11 mouse cellular contexts compared by ENCODE assay signal in genomic region chr7:58743362-58744320, GRCm38 (mm10).
A peak's percentile ranks its signal among the peaks of the same experiment; 100 is the strongest.
DNase-seq lines count a peak whose midpoint lies in the region; ATAC-seq and TF ChIP-seq lines count a peak whose summit lies in the region.
"Had no signal": no experiment of that assay in that cellular context is flagged by ENCODE, and none has a peak within 500 bp of the region (broad histone marks: within the 10 kb centered on the region; RNA-seq: fewer than 3 reads in every experiment).

No protein-coding gene starts in this region.

- peak; percentile 66 for TF ChIP-seq CTCF in gastrocnemius, adult 2 months (IDR thresholded peaks at IDR 0.05)
- TF ChIP-seq CTCF in Patski (IDR thresholded peaks at IDR 0.05): peak; percentile 64

- CTCF ChIA-PET in Patski (lab: Charles Lee): interaction anchor here (0.8 to 2.4 kb wide), 8 partner anchors 11 to 84 kb away, joined by 3 to 9 read pairs (median 4); no protein-coding TSS in a partner anchor

- POLR2A ChIA-PET in Patski (lab: Charles Lee): no interaction called here

- no peak overlapping the region for H3K4me3 ChIP-seq in gastrocnemius, adult 2 months

- in situ Hi-C loops in Patski (cut with MboI; ENCODE audit: low pct_unique_long_range_greater_than_20kb): loop anchor here (10.0 to 25.0 kb wide), 3 partner anchors 89 to 494 kb away; partner anchors contain the start of genes Atp10a and Ube3a

- no peaks in the 10 kb centered on the region for H3K27me3 ChIP-seq in Patski

- no peak for DNase-seq in gastrocnemius, adult 2 months
- no peak for DNase-seq in gastrocnemius, postnatal 14 days
- peak; percentile 42 to 48 for DNase-seq in left cerebral cortex, postnatal 14 days (ENCODE audit: low spot score in 2 of 2)
- DNase-seq in left cerebral cortex, adult 18-20 months (ENCODE audit: low spot score in 2 of 2): no peak
- DNase-seq in Patski (ENCODE audit: low read depth, low spot score): no peak
- DNase-seq in induced T-regulatory cell, adult 2 months (ENCODE audit: low read depth): peak; percentile 32
- DNase-seq in urinary bladder, adult 2 months (ENCODE audit: low spot score): no peak
- DNase-seq in gastrocnemius, postnatal 25 days: no peak
- DNase-seq: kidney, adult 11 months; right cerebral cortex, postnatal 25 days; thymus, postnatal 36 days had no signal

- no peak overlapping the region for H3K27ac ChIP-seq in gastrocnemius, adult 2 months

- intact Hi-C loops in gastrocnemius, adult 2 months (cut with DNase I): loop anchor here (10.0 kb wide), 1 partner anchor 159 kb away; no protein-coding TSS in a partner anchor
- intact Hi-C loops in gastrocnemius, postnatal 14 days (cut with DNase I; ENCODE audit: low total_unique reads): loop anchor here (10.0 kb wide), 1 partner anchor 159 kb away; no protein-coding TSS in a partner anchor
- intact Hi-C loops in left cerebral cortex, postnatal 14 days (cut with DNase I): loop anchor here (10.0 kb wide), 2 partner anchors 79 to 159 kb away; no protein-coding TSS in a partner anchor

- peak; percentile 80 for ATAC-seq in Patski

Comparison
In these comparisons a context has a peak if more than half of its experiments do, and no peak if none do; other contexts are left out.
1. DNase-seq: peak in left cerebral cortex, postnatal 14 days (2 of 2) and induced T-regulatory cell, adult 2 months (single experiment); none in gastrocnemius, adult 2 months (single experiment), gastrocnemius, postnatal 14 days (single experiment), left cerebral cortex, adult 18-20 months (0 of 2), Patski (single experiment), urinary bladder, adult 2 months (single experiment) and gastrocnemius, postnatal 25 days (single experiment).